Mouse (Mus musculus) spleen, adult 2 months (tissue): ENCODE data around the gene Foxr1. TPM values are rescaled to one million over a fixed set of nuclear protein-coding genes. Genes with fewer than 3 reads are reported as not detected.
A peak's percentile ranks its signal among the peaks of the same experiment; 100 is the strongest.

Experiments
- DNase-seq, 2 experiments: peaks; one replicate each; pipeline versions ENCODE4 v3.0.0 to v3.0.0-alpha.2; 2012 to 2021; ENCODE audit warnings: low spot score in 2 of 2, low read depth in 1 of 2
- H3K27ac ChIP-seq: fragments of 200-500 bp; 2 replicates; pipeline ENCODE4 v1.5.1; 2012; ENCODE audit warnings: low read length, inconsistent platforms; ENCODE audit not compliant: insufficient read depth
- H3K27me3 ChIP-seq: fragments of 200-500 bp; 2 replicates; pipeline ENCODE4 v1.6.1; 2012; ENCODE audit warnings: mild to moderate bottlenecking, moderate library complexity, low read length, inconsistent platforms; ENCODE audit not compliant: control insufficient read depth, insufficient read depth
- H3K36me3 ChIP-seq: fragments of 200-500 bp; 2 replicates; pipeline ENCODE4 v1.6.1; 2012; ENCODE audit warnings: mild to moderate bottlenecking, low read length, inconsistent platforms; ENCODE audit not compliant: control insufficient read depth, insufficient read depth
- H3K4me1 ChIP-seq: fragments of 200-500 bp; 2 replicates; pipeline ENCODE4 v1.6.1; 2011; ENCODE audit warnings: inconsistent platforms; ENCODE audit not compliant: control insufficient read depth, insufficient read depth, insufficient read length
- H3K4me3 ChIP-seq: fragments of 200-500 bp; 2 replicates; pipeline ENCODE4 v1.5.1; 2011; ENCODE audit warnings: mild to moderate bottlenecking, inconsistent platforms; ENCODE audit not compliant: insufficient read depth, insufficient read length; ENCODE audit errors: extremely low read depth
- CTCF ChIP-seq: fragments of 200-500 bp; IDR thresholded peaks from 2 replicates; pipeline ENCODE4 v1.5.1; 2011; ENCODE audit warnings: mild to moderate bottlenecking, inconsistent platforms; ENCODE audit not compliant: insufficient read depth, insufficient read length, insufficient replicate concordance; ENCODE audit errors: extremely low read depth
- POLR2A ChIP-seq: fragments of 200-500 bp; IDR thresholded peaks from 2 replicates; pipeline ENCODE4 v1.6.1; 2011; ENCODE audit warnings: low read depth, low read length, inconsistent platforms
- WGBS: fragments of 180-500 bp; shearing (Covaris S2); methylation state at CpG from one replicate; pipeline ENCODE4 v1.1.7; 2018; 5-methylcytosine and 5-hydroxymethylcytosine counted together
- polyA plus RNA-seq: library from polyadenylated mRNA; depleted of rRNA; stranded (reverse); fragments of >200 nt; gene quantifications from 2 replicates; pipeline ENCODE4 v1.2.3, GENCODE M21; 2012

The Foxr1 gene
- polyA plus RNA-seq, 1 experiment: 0.15 TPM

DNA sequence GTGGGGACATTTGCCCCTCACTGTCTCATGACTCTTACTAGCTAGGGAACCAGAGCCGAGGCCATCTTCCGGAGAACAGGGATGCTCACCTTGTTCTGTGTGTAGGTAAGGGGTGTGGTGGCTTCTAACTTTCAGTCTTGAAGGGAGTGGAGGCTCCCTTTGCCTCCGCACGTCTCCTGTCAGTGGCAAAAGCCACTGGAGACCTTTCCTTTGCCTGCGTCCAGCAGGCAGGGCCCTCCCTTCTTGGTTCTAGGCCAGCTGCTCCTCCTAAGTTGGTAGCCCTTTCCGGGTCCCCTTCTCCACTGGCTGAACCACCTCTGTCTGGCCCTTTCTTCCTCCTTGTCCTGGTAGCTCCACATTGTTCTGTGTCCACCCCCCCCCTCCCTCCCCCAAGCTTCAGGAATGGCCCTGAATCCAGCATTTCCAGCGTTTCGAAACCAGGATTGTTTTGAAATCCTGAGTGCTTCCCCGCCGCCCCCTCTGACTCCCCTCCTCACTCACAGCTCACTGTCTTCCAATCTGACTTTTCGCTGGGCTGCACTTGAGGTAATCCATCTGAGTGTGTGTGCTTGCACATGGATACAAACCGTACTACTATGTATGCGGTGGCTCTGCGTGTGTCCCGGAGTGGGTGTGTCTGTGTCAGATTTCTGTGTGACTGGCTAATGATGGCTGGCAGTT, 45.9 kb upstream of the Foxr1 start:
- TF ChIP-seq POLR2A (no peak), CTCF (no peak)
- Histone ChIP-seq H3K36me3 (no peaks in the 10 kb centered on the region), H3K27me3 (no peaks in the 10 kb centered on the region), H3K4me3 (peak overlapping the region; percentile 4; the same call in 1 of the 2 replicates), H3K4me1 (peaks cover 23% of the 10 kb centered on the region), H3K27ac (peak overlapping the region; percentile 18)
- 67% methylated on average over 15 of the region's 15 CpGs for WGBS
- DNase-seq: no peak

DNA sequence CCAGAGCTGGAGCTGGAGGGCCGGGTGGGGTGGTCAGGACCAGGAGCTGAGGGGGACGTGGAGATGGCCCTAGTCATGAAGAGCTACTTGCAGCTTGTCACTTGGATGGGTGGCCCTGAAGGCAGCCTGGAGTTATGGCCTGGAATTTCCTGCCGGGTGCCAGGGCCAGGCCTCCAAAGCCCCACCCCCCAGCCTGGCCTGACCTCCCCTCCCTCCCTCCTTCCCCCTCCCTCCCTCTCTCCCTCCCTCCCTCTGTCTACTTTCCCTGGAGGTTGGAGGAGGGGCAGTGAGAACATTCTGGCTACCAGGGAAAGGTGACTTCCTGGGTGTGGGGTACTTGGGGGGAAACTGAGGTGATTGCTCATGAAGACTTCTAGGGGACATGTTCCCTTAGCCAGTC, 45.4 kb upstream of the Foxr1 start:
- Histone ChIP-seq H3K27ac (peak overlapping the region; percentile 17; the same call in 1 of the 2 replicates), H3K36me3 (no peaks in the 10 kb centered on the region), H3K4me1 (peaks cover 28% of the 10 kb centered on the region), H3K27me3 (no peaks in the 10 kb centered on the region), H3K4me3 (peak overlapping the region; percentile 4; the same call in 1 of the 2 replicates)
- TF ChIP-seq POLR2A (no peak), CTCF (no peak)
- WGBS: 64% methylated on average over 3 of the region's 3 CpGs
- no peak for DNase-seq

DNA sequence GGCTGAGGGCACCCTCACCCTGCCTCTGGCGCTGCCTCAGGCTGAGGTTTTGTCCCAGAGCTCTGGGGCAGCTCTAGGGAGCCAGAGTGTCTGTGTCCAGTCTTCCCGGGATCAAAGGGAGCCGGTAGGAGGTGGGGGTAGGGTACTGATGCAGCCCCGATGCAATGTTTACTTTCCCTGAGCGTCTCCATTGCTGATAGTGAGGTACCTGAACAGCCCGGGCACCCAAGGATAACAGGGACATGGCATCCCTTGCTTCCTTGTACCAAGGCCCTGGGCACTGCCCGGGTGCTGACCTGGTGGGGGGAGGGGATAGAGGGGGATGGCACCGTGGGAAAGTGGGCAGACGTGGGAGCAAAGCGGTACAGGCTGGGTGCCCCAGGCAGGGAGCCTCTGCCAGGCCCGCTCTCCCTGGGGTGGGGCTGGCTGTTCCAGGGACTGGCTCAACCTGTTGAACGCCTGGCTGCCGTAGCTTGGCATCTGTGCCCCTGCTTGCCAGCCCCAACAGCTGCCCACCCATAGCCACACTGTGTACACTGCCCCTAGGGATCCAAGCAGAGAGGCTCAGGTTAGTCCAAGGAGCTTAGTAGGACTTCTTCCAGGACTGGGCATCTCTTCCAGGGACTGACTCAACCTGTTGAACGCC, 44.7 kb upstream of the Foxr1 start:
- Histone ChIP-seq H3K4me3 (no peak overlapping the region), H3K27ac (peak overlapping the region; percentile 39; the same call in 1 of the 2 replicates)
- DNase-seq: no peak

DNA sequence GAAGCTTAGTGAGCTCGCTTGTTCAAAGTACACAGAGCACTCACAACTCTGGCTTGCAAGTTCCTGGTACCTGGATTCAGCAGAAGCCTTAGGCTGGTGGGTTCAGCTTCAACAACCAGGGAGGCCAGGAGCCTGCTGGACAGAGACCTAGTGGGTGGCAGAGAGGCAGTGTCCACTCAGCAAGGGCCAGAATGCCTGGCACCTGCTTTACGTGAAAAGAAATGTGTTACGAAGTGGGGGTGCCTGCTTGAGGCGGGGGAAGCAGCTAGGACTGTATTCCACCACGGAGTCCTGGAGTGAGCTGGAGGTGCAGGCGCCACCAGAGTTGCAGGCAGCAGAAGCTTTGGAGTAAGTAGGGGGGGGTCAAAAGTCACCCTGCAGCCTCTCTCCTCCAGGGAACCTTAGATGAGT, 44.2 kb upstream of the Foxr1 start:
- Histone ChIP-seq H3K36me3 (no peaks in the 10 kb centered on the region), H3K27me3 (no peaks in the 10 kb centered on the region), H3K4me1 (peaks cover 26% of the 10 kb centered on the region), H3K27ac (no peak overlapping the region; the same call in 1 of the 2 replicates), H3K4me3 (0 out of 2 replicates have a peak overlapping the region, but pooled peaks have one; percentile 7)
- 78% methylated on average over 6 of the region's 6 CpGs for WGBS
- no peak for DNase-seq
- TF ChIP-seq POLR2A: no peak

More for the DNA sequence above, 44.7 kb upstream of the Foxr1 start:
- 64% methylated on average over 14 of the region's 14 CpGs for WGBS
- H3K27me3 ChIP-seq: no peaks in the 10 kb centered on the region
- TF ChIP-seq POLR2A (no peak), CTCF (no peak)
- H3K36me3 ChIP-seq: no peaks in the 10 kb centered on the region
- H3K4me1 ChIP-seq: peaks cover 28% of the 10 kb centered on the region

DNA sequence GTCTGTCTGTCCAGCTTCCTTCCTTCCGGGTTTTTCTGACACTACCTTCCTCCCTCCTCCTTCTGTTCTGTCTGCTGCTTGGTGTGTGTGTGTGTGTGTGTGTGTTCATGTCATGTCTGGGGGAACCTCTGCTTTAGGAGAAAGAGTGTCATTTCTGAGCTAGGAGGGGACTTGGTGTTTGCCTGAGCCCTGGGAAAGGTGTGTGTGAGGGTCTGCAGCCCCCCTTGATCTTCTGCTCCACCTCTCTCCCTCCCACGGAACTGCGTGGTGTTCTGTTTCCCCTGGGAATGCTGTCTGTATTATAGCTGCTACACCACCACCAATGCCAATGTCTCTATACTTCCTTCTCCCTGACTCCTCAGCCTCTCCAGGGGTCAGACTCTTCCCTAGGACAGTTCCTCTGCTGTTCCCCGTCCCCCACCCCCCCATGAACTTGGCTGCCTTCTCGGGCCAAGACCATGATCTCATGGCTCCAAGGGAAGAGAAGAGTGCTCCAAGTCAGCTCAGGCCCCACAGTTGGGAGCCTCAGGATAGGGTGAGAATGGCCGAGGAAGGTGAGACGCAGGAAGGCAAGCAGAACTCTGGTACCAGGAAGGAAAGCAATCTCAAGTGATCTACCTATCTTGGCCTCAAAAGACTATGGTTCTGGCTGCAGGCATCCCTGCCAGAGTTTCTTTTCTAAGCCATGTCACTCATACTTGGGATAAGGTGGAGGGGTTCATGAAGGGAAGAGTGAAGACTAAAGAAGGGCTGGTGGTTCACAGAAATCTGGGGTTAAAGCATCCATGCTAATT, 43.6 kb upstream of the Foxr1 start:
- Histone ChIP-seq H3K4me1 (peaks cover 28% of the 10 kb centered on the region), H3K4me3 (peak overlapping the region; percentile 94), H3K27ac (peak overlapping the region; percentile 93), H3K36me3 (no peaks in the 10 kb centered on the region), H3K27me3 (no peaks in the 10 kb centered on the region)
- DNase-seq: peak in 1 of 2 experiments; percentile 22
- 28% methylated on average over 7 of the region's 7 CpGs for WGBS
- TF ChIP-seq CTCF (no peak), POLR2A (no peak)

DNA sequence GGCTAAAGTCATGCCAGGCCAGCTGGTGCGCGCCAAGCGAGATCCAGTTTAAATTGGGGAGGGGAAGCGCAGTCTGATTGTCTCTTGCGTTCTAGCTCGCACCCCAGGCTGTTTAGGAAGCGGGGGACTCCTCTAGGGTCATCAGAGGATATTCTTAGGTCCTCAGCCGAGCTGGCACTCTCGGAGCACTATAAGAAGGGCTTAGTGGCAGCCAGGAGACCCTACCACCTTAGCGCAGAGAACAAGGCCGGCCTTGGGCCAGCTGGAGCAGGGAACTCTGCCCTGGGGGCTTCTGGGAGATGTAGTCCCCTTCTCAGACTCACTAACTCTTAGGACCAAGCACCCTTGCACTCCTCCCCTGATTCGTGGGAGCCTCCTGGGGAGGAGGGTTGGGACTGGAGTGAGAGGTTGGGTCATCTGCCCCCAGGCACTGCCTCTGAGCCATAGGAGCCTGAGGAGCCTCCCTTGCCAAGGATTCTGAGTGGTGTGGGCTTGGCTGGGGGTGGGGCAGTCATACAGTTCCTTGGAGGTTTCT, 42.6 kb upstream of the Foxr1 start:
- WGBS: under 1% methylated on average over 12 of the region's 12 CpGs

More for the DNA sequence above, 42.6 kb upstream of the Foxr1 start:
- no peak for TF ChIP-seq POLR2A
- TF ChIP-seq CTCF: no peak
- DNase-seq: peak in 1 of 2 experiments; percentile 51
- 0 out of 2 replicates have a peak, but pooled peaks cover 1% of the 10 kb centered on the region for H3K27me3 ChIP-seq
- peaks cover 29% of the 10 kb centered on the region for H3K4me1 ChIP-seq
- H3K4me3 ChIP-seq: peak overlapping the region; percentile 94
- H3K36me3 ChIP-seq: no peaks in the 10 kb centered on the region
- peak overlapping the region; percentile 93 for H3K27ac ChIP-seq
